Mouse (Mus musculus): ENCODE results near the gene Maff.

DNA sequence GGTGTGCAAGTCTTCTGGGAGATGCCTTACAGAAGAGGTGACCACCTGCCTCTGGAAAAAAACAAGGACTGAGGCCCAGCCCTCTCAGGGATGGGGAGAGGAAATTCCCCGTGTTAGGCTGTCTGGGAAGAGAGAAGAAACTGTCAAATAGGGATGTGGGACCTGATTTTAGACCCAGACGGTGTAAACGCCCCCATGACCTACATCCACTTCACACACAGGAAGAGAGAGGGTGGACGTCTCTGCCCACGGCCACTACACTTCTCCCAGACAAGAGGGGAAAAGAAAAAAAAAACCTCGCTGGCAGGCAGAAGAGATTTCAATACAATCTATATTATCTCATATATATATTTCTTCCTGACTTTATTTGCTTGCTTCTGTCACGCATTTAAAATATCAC, 13.9 kb downstream of the Maff start:
- TF ChIP-seq GATA1 (IDR thresholded peaks at IDR 0.05; ENCODE audit: borderline replicate concordance, low read length) (no peak), CTCF (IDR thresholded peaks at IDR 0.05; ENCODE audit: low read depth, low read length) (no peak), TAL1 (conservative IDR thresholded peaks at IDR 0.05; ENCODE audit: low read depth, low read length) (no peak), POLR2AphosphoS5 (IDR thresholded peaks at IDR 0.05; ENCODE audit: insufficient replicate concordance, low read depth, low read length) (no peak)
